Mouse (Mus musculus): ENCODE results near the gene Fam160b1. TPM values are rescaled to one million over a fixed set of nuclear protein-coding genes. Genes with fewer than 3 reads are reported as not detected.

The Fam160b1 gene
- 31.3 TPM for total RNA-seq (2023)

GRCm38 (mm10) chr19:57360341-57361130, at the start of gene Fam160b1:
Gene Fam160b1 (plus strand): TSS chr19:57360680.

GRCm38 (mm10) chr19:57314346-57315012, 46.0 kb upstream of the Fam160b1 start, which contains the start of gene Ablim1:
Gene Ablim1 (minus strand): TSS chr19:57314919.

Other genes with a start within 250 kb of the Fam160b1 start
- 636 TPM for gene Ablim1, start 45.8 kb upstream of the Fam160b1 start, total RNA-seq (2023)
- gene Trub1, start 92.2 kb downstream of the Fam160b1 start, total RNA-seq (2023): 13.8 TPM

All from CD8-positive naive resting alpha-beta T cell, adult 57 days (primary cell).